In genomic region chr4:148288055-148288549, GRCm38 (mm10) we compare ENCODE assay signal across 8 mouse cellular contexts. TPM values are rescaled to one million over a fixed set of nuclear protein-coding genes. Genes with fewer than 3 reads are reported as not detected.
DNase-seq lines count a peak whose midpoint lies in the region; ATAC-seq and TF ChIP-seq lines count a peak whose summit lies in the region.

No protein-coding gene starts in this region.

- ATAC-seq in erythroblast, adult 5-6 weeks (replicated peaks; ENCODE audit: low FRiP score, poor library complexity, severe bottlenecking): peak; percentile 63
- ATAC-seq in limb, embryonic 11.5 days (ENCODE audit: insufficient number of reproducible peaks, low FRiP score, low TSS enrichment, low read depth): peak; percentile 74
- peak; percentile 93 for ATAC-seq in midbrain, embryonic 12.5 days (ENCODE audit: low FRiP score, low read depth)

- DNase-seq in spleen, adult 2 months (ENCODE audit: low read depth in 1 of 2, low spot score in 2 of 2): peak in 1 of 2 experiments; percentile 5
- DNase-seq in spleen, adult 12 weeks (ENCODE audit: low spot score): no peak
- DNase-seq in heart, embryonic 10.5 days (ENCODE audit: low spot score): peak; percentile 86
- DNase-seq in kidney, adult 8-10 months: peak; percentile 44 to 76
- peak; percentile 94 for DNase-seq in limb, embryonic 11.5 days (ENCODE audit: low spot score)
- DNase-seq in spleen, postnatal 4 days (ENCODE audit: low spot score in 2 of 2): peak; percentile 65 to 84

- no peaks in the 10 kb centered on the region for H3K9me3 ChIP-seq in heart, embryonic 10.5 days
- no peaks in the 10 kb centered on the region for H3K9me3 ChIP-seq in limb, embryonic 11.5 days (ENCODE audit: control insufficient read depth, low read length)
- no peaks in the 10 kb centered on the region for H3K9me3 ChIP-seq in midbrain, embryonic 12.5 days

- 11% methylated on average over 32 of the region's 32 CpGs for WGBS in spleen, adult 2 months
- WGBS in heart, embryonic 10.5 days: 2% methylated on average over 32 of the region's 32 CpGs
- 3% methylated on average over 32 of the region's 32 CpGs for whole genome bisulfite sequencing in limb, embryonic 11.5 days
- 3% methylated on average over 32 of the region's 32 CpGs for WGBS in midbrain, embryonic 12.5 days

- no peaks in the 10 kb centered on the region for H3K36me3 ChIP-seq in spleen, adult 2 months (ENCODE audit: control insufficient read depth, insufficient read depth, low read length)
- no peaks in the 10 kb centered on the region for H3K36me3 ChIP-seq in heart, embryonic 10.5 days
- H3K36me3 ChIP-seq in limb, embryonic 11.5 days (ENCODE audit: control insufficient read depth, insufficient read depth, low read length): no peaks in the 10 kb centered on the region
- no peaks in the 10 kb centered on the region for H3K36me3 ChIP-seq in midbrain, embryonic 12.5 days

- peak overlapping the region; percentile 85 for H3K4me2 ChIP-seq in limb, embryonic 11.5 days (ENCODE audit: low read depth, severe bottlenecking)
- peak overlapping the region; percentile 86 for H3K4me2 ChIP-seq in midbrain, embryonic 12.5 days (replicated peaks)

- H3K27me3 ChIP-seq in spleen, adult 2 months (ENCODE audit: control insufficient read depth, insufficient read depth, low read length): peaks cover 7% of the 10 kb centered on the region
- peaks cover 72% of the 10 kb centered on the region for H3K27me3 ChIP-seq in heart, embryonic 10.5 days (ENCODE audit: insufficient read depth, poor library complexity, severe bottlenecking)
- peaks cover 21% of the 10 kb centered on the region for H3K27me3 ChIP-seq in limb, embryonic 11.5 days (ENCODE audit: control insufficient read depth, insufficient read depth, low read length)
- H3K27me3 ChIP-seq in midbrain, embryonic 12.5 days: peaks cover 43% of the 10 kb centered on the region

- H3K4me1 ChIP-seq in spleen, adult 2 months (ENCODE audit: control insufficient read depth, insufficient read depth, insufficient read length): no peaks in the 10 kb centered on the region; the same call in 1 of the 2 replicates
- H3K4me1 ChIP-seq in heart, embryonic 10.5 days: peaks cover 12% of the 10 kb centered on the region
- peaks cover 10% of the 10 kb centered on the region; the same call in 1 of the 2 replicates for H3K4me1 ChIP-seq in limb, embryonic 11.5 days (ENCODE audit: control insufficient read depth, insufficient read depth, low read length)
- H3K4me1 ChIP-seq in midbrain, embryonic 12.5 days: peaks cover 55% of the 10 kb centered on the region

- H3K27ac ChIP-seq in spleen, adult 2 months (ENCODE audit: insufficient read depth, low read length): no peak overlapping the region
- no peak overlapping the region for H3K27ac ChIP-seq in heart, embryonic 10.5 days
- no peak overlapping the region for H3K27ac ChIP-seq in limb, embryonic 11.5 days (replicated peaks; ENCODE audit: low read depth, low read length)
- peak overlapping the region; percentile 56 for H3K27ac ChIP-seq in midbrain, embryonic 12.5 days (replicated peaks)

- H3K4me3 ChIP-seq in spleen, adult 2 months (ENCODE audit: extremely low read depth, insufficient read depth, insufficient read length): no peak overlapping the region
- peak overlapping the region; percentile 57 for H3K4me3 ChIP-seq in heart, embryonic 10.5 days
- H3K4me3 ChIP-seq in limb, embryonic 11.5 days (ENCODE audit: low read depth, low read length): peak overlapping the region; percentile 37
- peak overlapping the region; percentile 53 for H3K4me3 ChIP-seq in midbrain, embryonic 12.5 days

- no peak for TF ChIP-seq POLR2A in spleen, adult 2 months (IDR thresholded peaks at IDR 0.05; ENCODE audit: low read depth, low read length)

- TF ChIP-seq CTCF in spleen, adult 2 months (IDR thresholded peaks at IDR 0.05; ENCODE audit: extremely low read depth, insufficient read depth, insufficient read length, insufficient replicate concordance): 0 out of 2 replicates have a peak, but pooled peaks have one; percentile 9

- H3K9ac ChIP-seq in limb, embryonic 11.5 days (ENCODE audit: low read length): 0 out of 2 replicates have a peak overlapping the region, but pooled peaks have one; percentile 37
- H3K9ac ChIP-seq in midbrain, embryonic 12.5 days (replicated peaks): peak overlapping the region; percentile 68

RNA-seq across cellular contexts. Expression of gene Disp3, which starts 0.3 kb away (rescaled TPM):
- polyA plus RNA-seq in spleen, adult 2 months (2012; rRNA removed): 0.02 and 0.19 TPM in 2 replicates
- not detected in 2 replicates for total RNA-seq in erythroblast, adult 5-6 weeks (2015; ENCODE audit: low replicate concordance)
- total RNA-seq in erythroblast, adult 5-6 weeks (2017; ENCODE audit: low replicate concordance): not detected in 2 replicates
- polyA plus RNA-seq in heart, embryonic 10.5 days (2016; fragmentation: Nextera tagmentation; extraction: Ambion mirVana): 0.04 TPM in 2 replicates
- polyA plus RNA-seq in limb, embryonic 11.5 days (2014; fragmentation: Nextera tagmentation; extraction: Ambion mirVana): 0.40 TPM in 2 replicates
- polyA plus RNA-seq in midbrain, embryonic 12.5 days (2016; fragmentation: Nextera tagmentation; extraction: Ambion mirVana): 7.8 and 9.4 TPM in 2 replicates
